Mouse (Mus musculus) midbrain, embryonic 16.5 days (tissue): ENCODE measurements around the gene Yeats2. TPM values are rescaled to one million over a fixed set of nuclear protein-coding genes. Genes with fewer than 3 reads are reported as not detected.
A peak's percentile ranks its signal among the peaks of the same experiment; 100 is the strongest.

Experiments used
- ATAC-seq: fragments of 200-750 bp; cut with Nextera tagmentation; 2 replicates; pipeline ENCODE4 v1.8.0; 2017; ENCODE audit warnings: moderate TSS enrichment
- H3K27ac ChIP-seq: fragments of 300-500 bp; sonication (generic); 2 replicates; pipeline ENCODE4 v1.5.1; 2014; ENCODE audit warnings: mild to moderate bottlenecking, low read length, mixed read lengths
- H3K27me3 ChIP-seq: fragments of 300-500 bp; sonication (generic); 2 replicates; pipeline ENCODE4 v1.6.1; 2014; ENCODE audit warnings: low read depth, low read length, mixed read lengths; ENCODE audit not compliant: control insufficient read depth, insufficient read depth
- H3K36me3 ChIP-seq: fragments of 300-500 bp; sonication (generic); 2 replicates; pipeline ENCODE4 v1.6.1; 2014; ENCODE audit warnings: mild to moderate bottlenecking, low read length, moderate library complexity, mixed read lengths; ENCODE audit not compliant: control insufficient read depth, insufficient read depth
- H3K4me1 ChIP-seq: fragments of 300-500 bp; sonication (generic); 2 replicates; pipeline ENCODE4 v1.6.1; 2014; ENCODE audit warnings: mild to moderate bottlenecking, low read length, mixed read lengths; ENCODE audit not compliant: control insufficient read depth, insufficient read depth
- H3K4me2 ChIP-seq: fragments of 300-500 bp; sonication (generic); 2 replicates; pipeline ENCODE4 v1.6.1; 2014; ENCODE audit warnings: mild to moderate bottlenecking, low read length, mixed read lengths
- H3K4me3 ChIP-seq: fragments of 300-500 bp; sonication (generic); 2 replicates; pipeline ENCODE4 v1.5.1; 2014; ENCODE audit warnings: low read depth, mild to moderate bottlenecking, low read length, moderate library complexity, mixed read lengths
- H3K9ac ChIP-seq: fragments of 300-500 bp; sonication (generic); 2 replicates; pipeline ENCODE4 v1.6.1; 2014; ENCODE audit warnings: low read depth, low read length, mixed read lengths
- H3K9me3 ChIP-seq: fragments of 300-500 bp; sonication (generic); replicated peaks from 2 replicates; pipeline ENCODE4 v1.6.1; 2014; ENCODE audit warnings: mild to moderate bottlenecking, low read length, mixed read lengths; ENCODE audit not compliant: control insufficient read depth, poor library complexity, severe bottlenecking
- whole genome bisulfite sequencing: fragments of 180-500 bp; shearing (Covaris S2); extraction: QIAGEN DNeasy Blood & Tissue Kit; methylation state at CpG from one replicate; pipeline ENCODE4 v1.1.7; 2014; 5-methylcytosine and 5-hydroxymethylcytosine counted together
- polyA plus RNA-seq: library from polyadenylated mRNA; unstranded; fragments of >200 nt; fragmentation: Nextera tagmentation; extraction: Ambion mirVana; gene quantifications from 2 replicates; pipeline ENCODE4 v1.2.1, GENCODE M21; 2015

The Yeats2 gene
- polyA plus RNA-seq: 18.6 and 21.8 TPM in 2 replicates

DNA sequence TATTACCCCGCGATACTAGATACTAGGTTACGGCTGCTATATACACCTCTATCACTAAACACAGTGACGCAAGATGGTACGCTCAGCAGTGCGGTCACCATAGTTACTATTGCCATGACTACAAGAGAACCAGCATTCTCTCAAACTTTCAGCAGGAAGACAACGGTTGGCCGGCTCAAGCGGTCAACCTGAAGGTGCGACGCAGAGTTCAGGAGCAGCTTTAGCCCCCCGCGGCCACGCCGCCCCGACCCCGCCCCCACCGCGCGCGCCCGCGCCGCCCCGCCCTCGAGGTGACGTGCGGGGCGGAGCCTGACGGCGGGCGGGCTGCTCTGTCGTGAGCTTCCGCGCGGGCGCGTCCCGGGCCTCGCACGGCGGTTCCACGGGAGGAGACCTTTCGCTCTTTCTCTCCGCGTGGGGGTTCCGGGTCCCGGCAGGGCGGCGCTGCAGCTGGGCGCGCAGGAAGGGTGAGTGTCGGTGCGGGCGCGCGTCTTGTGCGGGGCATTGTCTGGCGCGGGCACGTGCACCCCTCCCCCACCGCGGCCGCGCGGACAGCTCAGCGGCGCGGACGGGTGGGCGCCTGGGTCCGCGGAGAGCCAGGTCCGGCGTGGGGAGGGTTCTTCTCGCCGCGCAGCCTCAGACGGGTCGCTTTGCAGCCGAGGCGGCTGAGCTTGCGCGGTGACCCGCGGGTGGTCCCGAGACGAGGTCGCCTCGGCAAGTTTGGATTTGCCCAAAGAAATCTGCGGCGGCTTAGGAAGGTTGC lies at the start of gene Yeats2:
Gene Yeats2, plus strand, starts transcription at position 292 of the 760 bp plus-strand sequence.
- Histone ChIP-seq H3K9ac (peak within 1 kb of the TSS; percentile 93), H3K27ac (peak within 1 kb of the TSS; percentile 98), H3K4me2 (peak within 1 kb of the TSS; percentile 61), H3K9me3 (no peaks in the 10 kb centered on the region), H3K4me3 (peak within 1 kb of the TSS; percentile 83), H3K4me1 (peaks cover 14% of the 10 kb centered on the region), H3K36me3 (no peaks in the 10 kb centered on the region), H3K27me3 (no peaks in the 10 kb centered on the region)
- peak; percentile 97 for ATAC-seq
- under 1% methylated on average over 75 of the region's 92 CpGs for WGBS

DNA sequence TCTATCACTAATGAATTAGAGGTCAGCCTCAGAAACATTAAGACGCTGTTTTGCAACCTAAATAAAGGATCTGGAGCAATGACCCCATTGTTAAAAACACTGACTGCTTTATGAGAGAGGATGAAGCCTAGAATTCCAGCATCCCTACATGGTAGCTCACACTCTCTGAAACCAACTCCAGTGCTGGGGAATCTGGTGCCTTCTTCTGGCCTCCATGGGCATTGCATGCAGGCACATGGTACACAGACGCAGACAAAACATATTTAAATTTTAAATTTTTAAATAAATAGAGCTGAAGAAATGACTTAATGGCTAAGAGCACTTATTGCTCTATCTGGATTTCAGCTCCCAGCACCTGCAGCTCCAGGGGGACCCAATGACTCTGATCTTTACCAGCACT lies 44.9 kb upstream of the Yeats2 start:
- Histone ChIP-seq H3K9ac (no peak overlapping the region), H3K27ac (no peak overlapping the region), H3K4me1 (peaks cover 10% of the 10 kb centered on the region; the same call in 1 of the 2 replicates), H3K9me3 (no peaks in the 10 kb centered on the region), H3K27me3 (no peaks in the 10 kb centered on the region), H3K4me3 (no peak overlapping the region), H3K4me2 (no peak overlapping the region), H3K36me3 (no peaks in the 10 kb centered on the region)
- WGBS: 79% methylated on average over 2 of the region's 2 CpGs
- ATAC-seq: no peak

DNA sequence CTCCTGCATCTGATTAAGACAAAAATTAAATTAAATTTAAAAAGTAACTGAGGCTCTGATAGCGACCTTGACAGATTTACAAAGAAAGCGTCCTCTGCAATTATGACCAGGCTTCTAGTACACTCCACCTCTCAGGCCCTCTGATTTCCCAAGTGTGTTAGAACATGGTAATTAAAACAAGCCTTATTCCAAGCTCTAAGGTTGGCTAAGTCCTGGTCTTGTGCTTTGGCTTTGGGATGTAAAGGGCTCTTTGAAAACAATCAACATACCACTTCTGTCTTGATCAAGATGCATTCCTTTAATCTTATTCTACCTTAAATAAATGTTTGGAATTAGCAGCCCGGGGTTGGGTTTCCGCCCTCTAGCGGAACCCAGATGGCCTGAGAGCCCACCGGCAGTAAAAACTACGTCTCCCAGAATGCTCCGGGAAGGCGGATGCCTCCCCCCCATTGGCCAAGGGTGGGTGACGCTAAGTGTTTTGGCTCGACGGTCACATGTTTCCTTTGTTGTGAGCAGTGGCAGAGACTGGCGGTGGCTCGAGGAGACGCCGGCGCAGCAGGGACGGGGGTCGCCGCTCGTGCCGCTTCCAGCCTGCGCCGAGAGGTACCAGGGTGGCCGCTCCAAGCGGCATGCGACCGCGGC lies 43.7 kb upstream of the Yeats2 start, which contains the start of gene Klhl24:
Gene Klhl24, plus strand, starts transcription at position 474 of the 642 bp plus-strand sequence.
- H3K27me3 ChIP-seq: no peaks in the 10 kb centered on the region
- peaks cover 10% of the 10 kb centered on the region; the same call in 1 of the 2 replicates for H3K4me1 ChIP-seq
- peak within 1 kb of the TSS; percentile 96 for H3K27ac ChIP-seq
- H3K9me3 ChIP-seq: no peaks in the 10 kb centered on the region
- peak within 1 kb of the TSS; percentile 99 for H3K9ac ChIP-seq
- no peaks in the 10 kb centered on the region for H3K36me3 ChIP-seq
- ATAC-seq: peak; percentile 97
- H3K4me3 ChIP-seq: peak within 1 kb of the TSS; percentile 92
- H3K4me2 ChIP-seq: peak within 1 kb of the TSS; percentile 64
- WGBS: 1% methylated on average over 29 of the region's 29 CpGs

DNA sequence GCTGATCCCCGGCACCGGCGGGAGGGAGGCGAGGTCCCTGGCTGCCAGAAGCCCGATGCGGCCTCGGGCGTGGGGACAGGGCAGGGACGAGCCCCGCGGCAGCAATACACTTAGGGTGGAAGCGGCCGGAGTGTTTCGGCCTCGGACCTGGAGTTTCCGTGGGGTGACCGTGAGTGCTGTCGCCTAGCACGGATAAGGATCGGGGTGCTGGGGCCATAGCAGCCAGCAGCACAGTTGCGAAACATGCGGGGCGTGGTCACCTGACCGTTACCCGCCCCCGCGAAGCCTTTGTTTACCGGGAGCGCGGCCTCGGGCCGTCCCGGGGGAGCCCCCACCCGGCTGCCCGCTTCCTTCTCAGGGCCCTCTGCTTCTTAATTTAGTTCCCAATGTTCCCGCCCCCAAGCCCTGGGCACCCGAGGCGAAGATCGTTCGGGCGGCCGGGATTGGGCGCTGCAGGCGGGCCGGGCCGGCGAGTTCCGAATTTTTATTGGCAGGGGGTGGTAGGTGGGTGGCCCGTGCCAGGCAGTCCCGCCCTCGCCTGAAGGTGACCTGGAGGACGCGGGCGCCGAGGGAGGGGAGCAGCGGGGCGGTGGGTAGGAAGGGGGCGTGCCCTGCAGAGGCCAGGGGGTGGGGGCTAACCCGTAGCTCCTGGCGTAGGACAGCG lies 43.0 kb upstream of the Yeats2 start:
- peak; percentile 92 for ATAC-seq
- H3K27ac ChIP-seq: peak overlapping the region; percentile 96
- peak overlapping the region; percentile 92 for H3K4me3 ChIP-seq
- under 1% methylated on average over 57 of the region's 61 CpGs for WGBS
- H3K4me2 ChIP-seq: peak overlapping the region; percentile 64
- H3K9ac ChIP-seq: peak overlapping the region; percentile 99
- peaks cover 10% of the 10 kb centered on the region; the same call in 1 of the 2 replicates for H3K4me1 ChIP-seq
- H3K9me3 ChIP-seq: no peaks in the 10 kb centered on the region
- H3K36me3 ChIP-seq: peaks cover 4% of the 10 kb centered on the region; the same call in 1 of the 2 replicates
- no peaks in the 10 kb centered on the region for H3K27me3 ChIP-seq

DNA sequence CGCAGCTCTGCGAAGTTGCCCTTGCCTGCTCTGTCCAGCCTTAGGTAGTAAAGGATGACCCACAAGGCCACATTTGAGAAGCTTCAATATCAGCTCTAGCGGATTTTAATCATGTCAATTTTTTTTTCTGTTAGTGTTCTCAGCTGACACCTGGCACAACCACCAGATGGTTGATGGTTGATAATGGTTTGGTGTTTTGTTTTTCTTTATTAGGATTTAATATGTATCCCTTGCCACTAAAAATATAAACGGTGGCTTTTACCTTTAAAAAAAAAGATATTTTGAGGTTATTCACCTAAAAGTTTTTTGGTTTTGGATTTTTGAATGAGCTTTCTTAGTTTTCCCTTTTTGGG lies 42.5 kb upstream of the Yeats2 start:
- H3K4me3 ChIP-seq: peak overlapping the region; percentile 92
- no peaks in the 10 kb centered on the region for H3K27me3 ChIP-seq
- H3K36me3 ChIP-seq: peaks cover 7% of the 10 kb centered on the region
- peaks cover 10% of the 10 kb centered on the region; the same call in 1 of the 2 replicates for H3K4me1 ChIP-seq
- ATAC-seq: no peak
- peak overlapping the region; percentile 64 for H3K4me2 ChIP-seq
- H3K27ac ChIP-seq: peak overlapping the region; percentile 96
- 7% methylated on average over 4 of the region's 4 CpGs for WGBS
- H3K9ac ChIP-seq: peak overlapping the region; percentile 99
- H3K9me3 ChIP-seq: no peaks in the 10 kb centered on the region

DNA sequence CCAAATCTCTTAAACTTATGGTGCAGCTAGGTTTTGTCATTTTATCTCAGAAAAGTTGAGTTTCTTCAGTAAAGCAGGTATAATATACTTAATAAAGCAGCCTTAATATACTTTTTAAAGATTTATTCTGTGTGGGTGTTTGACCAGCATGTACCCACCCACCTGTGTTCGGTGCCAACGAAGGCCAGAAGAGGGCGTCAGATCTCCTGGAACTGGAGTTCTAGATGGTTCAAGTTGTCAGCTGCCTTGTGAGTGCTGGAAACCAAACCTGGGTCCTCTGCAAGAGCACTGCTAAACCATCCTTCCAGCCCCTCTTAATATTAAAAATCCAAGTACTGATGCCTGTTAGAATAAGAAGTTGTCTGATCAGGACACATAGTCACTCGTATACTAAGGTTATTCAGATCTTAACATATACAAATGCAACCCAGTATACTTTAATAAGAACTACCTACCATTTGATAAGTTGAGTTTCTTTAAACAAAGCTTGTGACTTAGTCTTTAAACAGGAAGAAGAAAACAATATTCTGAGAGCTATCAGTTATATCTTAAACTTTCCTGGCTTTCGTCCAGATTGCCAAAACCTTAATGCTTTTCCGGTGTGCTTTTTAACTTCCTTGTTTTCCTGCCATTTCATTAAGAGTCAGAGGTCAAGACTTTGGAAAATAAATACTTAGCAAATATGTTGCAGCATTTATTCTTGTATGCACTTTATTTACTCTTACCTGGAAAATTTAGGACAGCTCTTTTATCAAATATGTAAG lies 41.8 kb upstream of the Yeats2 start:
- peak overlapping the region; percentile 64 for H3K4me2 ChIP-seq
- no peak overlapping the region for H3K27ac ChIP-seq
- no peak for ATAC-seq
- 98% methylated on average over 6 of the region's 6 CpGs for WGBS
- no peak overlapping the region for H3K9ac ChIP-seq
- peaks cover 4% of the 10 kb centered on the region for H3K9me3 ChIP-seq
- H3K4me1 ChIP-seq: peaks cover 10% of the 10 kb centered on the region; the same call in 1 of the 2 replicates
- H3K4me3 ChIP-seq: no peak overlapping the region
- peaks cover 14% of the 10 kb centered on the region for H3K36me3 ChIP-seq
- no peaks in the 10 kb centered on the region for H3K27me3 ChIP-seq

DNA sequence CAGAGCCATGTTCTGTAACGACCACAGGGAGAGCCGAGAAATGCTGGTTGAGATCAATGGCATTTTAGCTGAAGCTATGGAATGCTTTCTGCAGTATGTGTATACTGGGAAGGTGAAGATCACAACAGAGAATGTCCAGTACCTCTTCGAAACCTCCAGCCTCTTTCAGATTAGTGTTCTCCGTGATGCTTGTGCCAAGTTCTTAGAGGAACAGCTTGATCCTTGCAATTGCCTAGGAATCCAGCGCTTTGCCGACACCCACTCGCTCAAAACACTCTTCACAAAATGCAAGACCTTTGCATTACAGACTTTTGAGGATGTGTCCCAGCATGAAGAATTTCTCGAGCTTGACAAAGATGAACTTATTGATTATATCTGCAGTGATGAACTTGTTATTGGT lies 33.9 kb upstream of the Yeats2 start:
- peaks cover 50% of the 10 kb centered on the region for H3K36me3 ChIP-seq
- WGBS: 94% methylated on average over 8 of the region's 8 CpGs
- H3K27me3 ChIP-seq: no peaks in the 10 kb centered on the region
- peaks cover 4% of the 10 kb centered on the region for H3K9me3 ChIP-seq
- H3K9ac ChIP-seq: no peak overlapping the region
- ATAC-seq: no peak
- H3K4me3 ChIP-seq: no peak overlapping the region
- H3K4me2 ChIP-seq: no peak overlapping the region
- H3K4me1 ChIP-seq: peaks cover 11% of the 10 kb centered on the region
- no peak overlapping the region for H3K27ac ChIP-seq

DNA sequence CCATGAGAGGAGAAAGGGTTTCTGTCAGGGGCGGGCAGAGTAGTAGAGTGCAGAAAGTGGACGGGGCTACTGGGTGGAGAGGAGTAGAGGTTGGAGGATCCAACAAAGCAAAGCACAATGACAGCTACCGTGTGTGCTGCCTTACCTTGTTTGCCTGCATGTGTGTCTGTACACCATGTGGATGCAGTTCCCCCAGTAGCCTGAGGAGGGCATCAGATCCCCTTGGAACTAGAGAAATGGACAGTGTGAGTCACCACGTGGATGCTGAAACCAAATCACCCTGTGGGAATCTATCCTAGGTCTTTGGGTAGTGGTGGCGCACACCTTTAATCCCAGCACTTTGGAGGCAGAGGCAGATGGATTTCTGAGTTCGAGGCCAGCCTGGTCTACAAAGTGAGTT lies 31.9 kb upstream of the Yeats2 start:
- Histone ChIP-seq H3K36me3 (peaks cover 41% of the 10 kb centered on the region), H3K27me3 (no peaks in the 10 kb centered on the region), H3K4me2 (no peak overlapping the region), H3K4me1 (peaks cover 14% of the 10 kb centered on the region), H3K9ac (no peak overlapping the region), H3K4me3 (no peak overlapping the region), H3K9me3 (no peaks in the 10 kb centered on the region; the same call in 1 of the 2 replicates), H3K27ac (no peak overlapping the region)
- WGBS: 95% methylated on average over 6 of the region's 6 CpGs
- no peak for ATAC-seq
